Mouse (Mus musculus) left cerebral cortex, adult 18-20 months (tissue): Measurements from ENCODE around the gene Ets2. TPM values are rescaled to one million over a fixed set of nuclear protein-coding genes. Genes with fewer than 3 reads are reported as not detected.
A peak's percentile ranks its signal among the peaks of the same experiment; 100 is the strongest.

Experiments used
- DNase-seq, 2 experiments: peaks; one replicate each; pipeline ENCODE4 v3.0.0; 2021 to 2022; ENCODE audit warnings: low spot score in 2 of 2, mixed read lengths in 1 of 2
- total RNA-seq, 2 experiments: library from RNA; stranded (reverse); gene quantifications; 2 replicates each; pipeline ENCODE4 v1.2.3; 2021

Ets2 gene
- total RNA-seq, 2 experiments from 2014 or later = 68.8 to 78.1 TPM

GRCm38 (mm10) chr16:95728453-95729435 lies 26.9 kb downstream of the Ets2 start:
- DNase-seq = no peak

DNA sequence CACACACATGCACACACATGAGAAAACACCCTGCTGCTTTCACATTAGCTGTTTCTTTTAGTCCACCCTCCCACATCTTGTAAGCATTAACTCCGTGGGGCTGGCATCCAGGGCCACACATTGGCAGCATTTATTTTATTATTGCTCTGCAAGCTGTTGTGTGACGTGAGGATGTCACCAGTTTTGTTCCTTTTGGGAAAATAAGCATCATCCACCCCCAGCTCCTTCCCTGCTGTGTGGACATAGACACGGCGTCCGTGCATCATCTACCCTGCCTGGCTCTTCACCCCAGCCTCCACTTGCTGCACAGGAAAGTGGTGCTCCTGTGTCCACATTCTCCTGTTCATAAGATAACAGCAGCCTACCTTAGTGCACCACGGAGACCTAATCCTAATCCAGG lies 27.9 kb downstream of the Ets2 start:
- DNase-seq = no peak

DNA sequence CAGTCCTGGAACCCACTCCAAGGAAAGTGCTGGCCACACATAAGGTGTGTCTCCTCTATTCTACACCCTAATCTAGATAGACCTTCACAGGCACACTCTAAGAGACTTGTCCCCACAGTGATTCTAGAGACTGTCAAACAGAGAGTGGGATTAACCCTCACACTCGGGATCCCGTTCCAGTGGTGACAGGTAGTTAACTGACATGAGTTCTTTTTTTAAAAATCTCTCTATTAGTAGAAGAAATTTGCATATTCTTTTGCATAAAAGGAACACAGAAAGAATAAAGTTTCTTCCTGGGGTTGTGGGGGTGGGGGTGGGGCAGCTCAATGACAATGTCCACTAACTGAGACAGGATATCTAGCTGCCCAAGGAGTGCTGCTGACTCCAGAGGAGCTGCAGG lies 32.9 kb downstream of the Ets2 start:
- no peak for DNase-seq

- no peak for DNase-seq
These were observed 34.2 kb downstream of the Ets2 start for GRCm38 (mm10) chr16:95736059-95736458.

DNA sequence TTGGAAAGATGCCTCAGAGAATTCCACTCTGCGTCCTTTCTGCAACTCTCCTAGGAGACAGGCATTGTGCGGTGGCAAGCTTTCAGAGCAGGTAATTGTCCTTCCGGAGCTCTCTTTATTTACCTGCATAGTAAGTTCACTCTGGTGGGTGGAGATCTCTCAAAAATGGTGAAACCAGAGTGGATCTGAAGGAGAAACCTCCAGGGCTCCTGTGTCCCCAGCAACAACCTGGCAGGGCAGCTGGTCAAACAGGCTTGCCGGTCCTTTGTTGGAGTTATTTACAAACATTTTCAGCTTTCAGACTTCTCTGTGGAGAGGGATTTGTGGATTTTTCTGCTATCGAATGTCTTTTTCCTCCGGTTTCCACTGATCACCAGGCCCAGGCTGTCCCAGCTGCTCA lies 34.6 kb downstream of the Ets2 start:
- DNase-seq = no peak

- peak; percentile 43 to 61 for DNase-seq
These were observed 37.6 kb downstream of the Ets2 start for GRCm38 (mm10) chr16:95739522-95739921.

- DNase-seq = no peak
These were observed 39.5 kb downstream of the Ets2 start for GRCm38 (mm10) chr16:95741358-95741757.

DNA sequence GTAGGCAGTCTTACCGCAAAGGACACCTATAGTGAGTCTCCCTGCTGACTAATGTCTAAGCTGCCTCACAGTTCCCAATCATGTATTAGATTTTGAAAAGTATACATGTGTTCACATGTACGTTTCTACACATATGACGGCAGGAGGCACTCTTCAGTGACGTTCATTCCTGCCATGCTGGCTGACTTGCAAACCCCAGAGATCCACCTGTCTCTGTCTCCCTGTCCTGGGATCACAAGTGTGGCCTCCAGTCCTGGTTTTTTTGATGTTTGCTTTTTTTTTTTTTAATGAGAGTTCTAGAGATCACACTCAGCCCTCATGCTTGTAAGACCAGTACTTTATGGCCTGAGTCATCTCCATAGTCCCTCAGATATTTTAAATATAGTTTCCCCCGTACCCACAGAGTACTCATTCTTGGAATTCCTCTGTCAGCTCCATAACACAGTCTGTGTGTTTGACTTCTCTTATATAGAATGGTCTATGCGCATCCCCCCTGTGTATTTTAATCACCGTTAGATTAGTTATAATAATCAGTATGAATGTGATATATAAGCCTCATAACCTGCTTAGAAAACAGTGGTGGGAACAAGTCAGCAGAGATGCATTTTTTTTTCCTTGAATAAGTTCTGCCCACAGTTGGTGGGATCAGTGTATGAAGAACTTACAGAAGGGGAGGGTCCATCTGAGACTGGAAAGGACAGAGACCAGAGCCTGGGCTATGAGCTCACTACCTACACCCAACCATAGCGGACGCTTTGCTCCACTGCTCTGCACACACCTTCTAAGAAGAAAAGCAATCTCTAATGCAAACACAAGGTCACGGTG lies 40.3 kb downstream of the Ets2 start:
- no peak for DNase-seq

- DNase-seq = no peak
These were observed 40.8 kb downstream of the Ets2 start for GRCm38 (mm10) chr16:95742740-95743030.

DNA sequence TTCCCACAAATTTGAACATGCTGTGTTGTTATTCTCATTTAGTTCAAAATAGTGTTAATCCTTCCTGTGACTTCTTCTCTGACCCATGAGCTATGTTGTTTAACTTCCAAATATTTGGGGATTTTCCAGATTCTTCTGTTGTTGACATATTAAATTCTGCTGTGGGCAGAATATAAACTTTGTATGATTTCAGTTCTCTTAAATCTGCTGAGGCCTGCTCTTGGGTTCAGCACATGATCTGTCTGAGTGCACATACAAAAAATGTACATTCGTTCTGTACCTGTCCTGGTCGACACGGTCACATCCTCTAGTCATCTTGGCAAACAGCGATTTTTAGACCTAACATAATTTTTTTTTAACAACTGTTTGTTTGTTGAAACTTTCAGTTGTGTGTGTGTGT lies 41.2 kb downstream of the Ets2 start:
- no peak for DNase-seq

DNA sequence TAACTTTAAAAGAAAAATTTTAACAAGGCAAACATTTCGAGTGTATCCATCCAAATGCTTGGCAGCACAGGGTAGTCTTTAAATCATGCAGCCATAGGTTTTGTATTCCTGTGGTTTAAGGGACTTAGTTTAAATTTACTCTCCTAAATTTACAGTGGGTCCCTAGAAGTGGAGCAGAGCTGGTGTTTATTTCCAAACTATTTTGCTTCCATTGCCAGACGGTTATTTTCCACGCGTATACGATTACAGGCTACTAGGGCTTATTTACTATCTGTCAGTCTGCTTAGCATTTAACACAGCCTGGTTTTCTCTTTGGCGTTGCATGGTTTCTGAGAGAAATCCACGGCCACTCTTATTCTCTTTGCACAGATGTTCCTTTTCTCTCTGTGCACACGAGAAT lies 42.9 kb downstream of the Ets2 start:
- no peak for DNase-seq

DNA sequence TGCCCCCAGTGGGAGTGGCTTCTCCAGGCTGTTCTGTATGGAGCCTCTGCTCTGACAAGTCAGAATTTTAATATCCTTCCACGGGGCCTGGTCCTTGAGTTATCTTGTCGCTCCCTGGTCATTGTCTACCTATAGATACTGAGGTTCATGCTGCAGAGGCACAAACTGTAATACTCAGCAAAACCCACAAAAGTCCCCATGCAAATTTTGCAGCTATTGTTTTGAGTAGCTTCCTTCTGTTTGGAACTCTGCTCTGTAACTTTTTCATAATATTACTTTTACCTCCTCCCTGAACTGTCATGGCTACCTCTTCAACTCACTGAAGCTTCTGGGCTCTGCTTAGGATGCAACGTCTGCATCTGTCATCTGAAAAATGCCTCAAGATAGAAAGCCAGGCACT lies 43.8 kb downstream of the Ets2 start:
- no peak for DNase-seq

DNA sequence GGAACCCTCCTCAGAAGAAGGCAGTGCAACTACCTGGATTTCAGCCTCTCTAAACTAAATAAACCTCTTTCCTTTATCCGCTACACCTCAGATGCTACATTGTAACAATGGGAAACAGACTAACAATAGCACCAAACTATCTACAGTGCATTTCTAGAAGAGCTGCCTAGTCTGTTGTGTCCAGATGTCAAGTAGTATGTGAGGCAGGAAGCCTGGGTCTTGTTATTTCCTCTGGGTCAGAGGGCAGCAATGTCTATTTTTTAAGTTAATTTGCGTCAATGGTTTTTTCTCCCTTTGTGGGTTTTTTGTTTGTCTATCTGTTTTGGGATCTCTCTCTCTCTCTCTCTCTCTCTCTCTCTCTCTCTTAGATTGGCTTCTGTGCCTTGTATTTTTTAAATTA lies 44.7 kb downstream of the Ets2 start:
- DNase-seq = no peak

DNA sequence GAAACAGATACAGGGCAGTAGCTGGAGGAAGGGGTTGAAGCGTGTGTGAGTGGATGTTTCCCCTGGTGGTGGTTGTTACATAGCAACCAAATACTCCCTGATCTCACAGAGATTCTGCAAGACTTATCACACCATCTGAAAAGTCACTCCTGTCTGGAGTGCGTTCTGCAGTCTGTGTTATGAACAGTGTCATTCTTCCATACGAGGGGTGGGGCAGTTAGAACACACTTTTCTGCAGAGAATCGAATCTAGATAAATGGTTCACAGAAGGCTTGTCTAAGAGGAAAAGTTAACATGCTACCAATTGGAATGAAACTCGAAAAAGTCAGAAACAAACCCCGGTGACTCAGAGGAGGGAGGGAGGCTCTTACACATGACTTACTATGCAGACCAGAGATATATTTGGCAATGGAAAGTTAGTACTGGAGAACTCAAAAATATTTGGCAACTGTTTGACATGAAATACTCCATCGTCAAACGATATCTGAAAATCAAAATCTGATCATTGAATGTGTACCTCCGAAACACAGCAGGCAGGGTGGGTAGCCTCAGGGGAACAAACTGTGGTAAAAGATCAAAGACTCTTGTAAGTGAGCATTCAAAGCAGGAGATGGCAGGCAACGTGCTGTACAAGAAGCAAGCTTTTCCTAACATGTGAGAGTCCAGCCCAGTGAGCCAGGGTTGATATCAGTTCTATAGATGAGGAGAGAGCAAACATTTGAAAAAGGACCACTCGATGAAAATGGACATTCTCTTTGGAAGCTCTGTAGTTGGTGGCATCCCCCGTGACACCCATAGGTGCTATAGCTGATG lies 47.6 kb downstream of the Ets2 start:
- DNase-seq = no peak

DNA sequence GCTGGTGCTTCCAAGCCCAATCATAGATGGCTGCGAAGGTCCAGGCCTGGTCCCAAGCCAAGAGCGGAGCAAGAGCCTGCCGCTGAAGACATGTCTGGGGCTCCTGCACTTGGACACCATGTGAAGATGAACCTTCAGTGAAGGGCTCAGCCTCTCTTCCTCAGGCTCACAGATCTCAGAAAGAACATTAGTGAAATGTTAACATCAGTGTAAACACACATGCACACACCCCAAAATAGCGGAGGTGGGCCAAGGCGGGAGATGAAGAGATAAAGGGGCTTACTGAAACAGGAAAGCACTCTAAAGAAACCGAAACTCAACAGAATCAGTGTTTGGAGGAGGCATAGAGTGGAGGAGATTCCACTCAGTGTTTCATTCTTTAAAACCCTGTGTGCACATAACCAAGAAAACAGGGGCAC lies 48.3 kb downstream of the Ets2 start:
- DNase-seq = no peak

DNA sequence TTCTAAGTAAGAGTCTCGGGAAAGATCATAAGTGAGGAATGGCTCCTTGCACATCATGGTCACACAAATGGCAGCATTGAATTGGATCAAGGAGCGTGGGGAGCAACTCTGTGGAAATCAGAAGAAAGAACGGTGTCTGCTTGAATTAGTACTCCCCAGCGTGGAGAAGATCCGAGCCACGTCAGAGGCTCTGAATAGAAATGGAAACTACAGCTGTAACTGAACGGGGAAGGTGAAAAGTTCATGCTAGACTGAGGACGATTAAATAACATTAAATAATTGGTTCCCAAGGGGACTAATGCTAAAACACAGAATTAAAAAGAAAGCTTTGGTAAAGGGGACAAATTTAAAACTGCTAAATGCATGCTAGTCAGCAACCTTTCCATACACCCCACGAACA lies 50.6 kb downstream of the Ets2 start:
- DNase-seq = no peak

GRCm38 (mm10) chr16:95753295-95753694 lies 51.4 kb downstream of the Ets2 start:
- no peak for DNase-seq

DNA sequence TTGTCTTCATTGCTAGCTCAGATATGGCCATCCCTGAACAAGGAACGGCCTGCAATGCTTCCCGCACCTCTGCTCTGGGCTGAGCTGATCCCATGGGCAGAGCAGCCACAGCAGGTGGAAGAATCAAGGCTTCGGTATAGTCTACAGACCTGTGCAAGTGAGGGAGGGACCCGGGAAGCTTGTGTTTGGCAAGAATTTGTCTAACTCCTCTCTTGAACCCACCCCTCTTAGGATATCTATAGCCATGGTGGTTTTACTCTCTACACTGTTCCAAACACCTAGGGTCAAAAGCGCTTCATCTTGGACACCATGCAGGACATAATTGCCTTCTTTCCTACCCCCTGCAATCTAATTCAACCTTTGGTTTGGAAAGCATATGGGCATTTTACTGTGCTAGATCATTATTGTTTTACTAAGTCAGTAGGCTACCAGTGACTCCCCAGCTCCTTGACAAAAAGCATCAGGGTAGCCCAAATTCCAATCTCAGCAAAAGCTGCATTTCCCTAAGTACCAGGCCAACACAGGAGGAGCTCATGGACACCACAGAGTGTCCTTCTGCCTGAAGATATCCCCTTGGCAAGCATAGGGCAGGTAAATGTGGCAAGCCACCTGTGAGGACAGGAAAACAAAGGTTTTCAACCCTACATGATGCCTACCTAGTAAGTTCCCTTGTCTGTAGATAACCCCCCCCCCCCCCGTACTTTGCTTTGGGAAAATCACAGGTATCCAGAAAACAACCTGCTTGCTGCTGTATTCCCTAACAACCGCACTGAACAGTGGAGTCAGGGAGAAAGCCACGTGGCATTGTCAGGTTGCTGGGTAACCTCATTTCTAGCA lies 57.5 kb downstream of the Ets2 start:
- no peak for DNase-seq

GRCm38 (mm10) chr16:95759988-95760391 lies 58.1 kb downstream of the Ets2 start:
- DNase-seq = no peak

DNA sequence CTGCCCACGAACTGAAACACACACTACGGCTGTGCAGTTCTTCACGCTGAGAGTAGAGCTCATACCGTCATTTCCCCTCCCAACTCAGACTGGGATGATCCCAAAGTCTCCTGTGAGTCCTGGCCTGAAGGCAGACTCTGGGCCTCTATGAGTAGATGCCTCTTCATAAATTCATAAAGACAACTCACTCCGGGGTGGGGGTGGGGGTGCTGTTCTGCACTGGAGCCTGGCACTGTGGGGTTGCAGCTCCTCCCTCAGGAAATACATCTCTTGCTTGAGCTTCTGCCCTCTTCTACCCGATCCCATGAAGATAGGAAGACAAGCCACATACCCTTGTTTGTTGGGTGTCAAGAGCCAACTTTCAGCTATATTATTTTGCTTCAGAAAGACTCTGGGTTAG lies 59.9 kb downstream of the Ets2 start:
- DNase-seq = no peak

DNA sequence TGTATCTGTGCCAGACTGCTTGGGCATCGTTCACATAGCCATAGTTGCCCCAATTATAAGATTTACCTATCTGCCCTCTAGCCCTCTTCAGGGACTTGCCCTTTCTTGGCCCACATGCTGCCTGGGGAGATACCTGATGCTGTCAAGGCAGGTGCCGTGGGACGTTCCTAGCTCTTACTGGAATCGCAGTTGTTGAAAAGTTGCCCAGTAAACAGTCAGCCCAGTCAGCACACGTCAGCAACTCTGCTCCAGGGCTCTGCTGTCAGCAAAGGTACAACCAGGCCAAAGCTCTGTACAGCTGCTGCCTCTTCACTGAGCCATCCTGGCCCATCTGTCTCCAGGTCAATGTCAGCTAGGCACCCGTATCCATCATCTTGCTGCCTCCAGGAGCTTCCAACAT lies 61.3 kb downstream of the Ets2 start:
- DNase-seq = no peak
